Mouse (Mus musculus): Measurements from ENCODE around the gene Hcn1.

DNA sequence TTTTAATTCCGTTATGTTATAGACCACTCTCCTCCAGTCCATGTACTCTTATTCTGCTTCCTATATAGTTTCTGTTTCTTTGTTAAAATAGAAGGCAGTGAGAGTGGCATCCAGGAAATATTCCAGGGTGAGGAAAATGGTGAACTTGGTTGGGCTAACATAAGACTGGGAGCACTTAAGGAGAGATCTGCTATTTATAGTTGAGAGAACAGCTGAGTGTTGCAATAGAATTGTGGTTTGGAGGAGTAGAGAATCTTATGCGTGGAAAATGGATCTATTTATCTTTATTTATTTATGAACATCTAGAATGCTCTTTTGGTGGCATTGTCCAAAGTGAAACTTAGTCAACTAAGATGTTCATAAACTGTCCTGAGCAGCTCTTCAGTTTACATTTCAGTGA lies 104.4 kb downstream of the Hcn1 start:
- no peak for TF ChIP-seq CTCF (IDR thresholded peaks at IDR 0.05; ENCODE audit: extremely low read depth, insufficient read depth, insufficient read length, insufficient replicate concordance)
- no peak for TF ChIP-seq POLR2A (IDR thresholded peaks at IDR 0.05; ENCODE audit: low read depth, low read length)
